Mouse (Mus musculus): Measurements from ENCODE around the gene Cotl1.

DNA sequence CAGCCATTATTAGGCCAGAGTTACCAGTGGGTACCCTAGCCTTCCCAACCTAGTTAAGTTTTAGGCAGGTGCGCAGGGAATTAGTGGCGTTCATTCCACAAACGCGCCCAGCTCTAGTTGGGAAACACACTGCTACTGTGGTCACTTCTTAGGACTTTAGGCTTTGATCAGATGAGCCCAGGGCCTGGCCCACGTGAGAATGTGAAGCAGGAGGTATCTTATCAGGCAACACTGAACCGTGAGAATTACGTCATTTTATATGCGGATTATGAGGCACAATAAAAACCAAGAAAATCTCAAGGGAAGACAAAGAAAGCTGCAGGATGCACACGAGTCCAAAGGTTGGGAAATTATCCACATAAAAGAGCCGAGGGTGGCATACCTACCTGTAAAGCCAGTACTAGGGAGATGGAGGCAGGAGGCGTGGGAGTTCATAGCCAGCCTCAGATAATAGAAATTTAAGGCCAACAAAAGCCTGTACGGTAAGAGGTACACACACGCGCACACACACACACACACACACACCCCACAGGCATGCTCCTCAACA is 29.3 kb downstream of the Cotl1 start:
- TF ChIP-seq POLR2A (IDR thresholded peaks at IDR 0.05; ENCODE audit: extremely low read depth, insufficient read depth, low read length) (no peak), CTCF (IDR thresholded peaks at IDR 0.05; ENCODE audit: low read depth, low read length) (no peak)
